Mouse (Mus musculus): ENCODE measurements around the gene Bnc2.

GRCm38 (mm10) chr4:84331995-84332394, 343.1 kb downstream of the Bnc2 start:
- TF ChIP-seq CTCF (IDR thresholded peaks at IDR 0.05; ENCODE audit: control insufficient read depth, insufficient read depth, low read length) (no peak), POLR2A (IDR thresholded peaks at IDR 0.05; ENCODE audit: borderline replicate concordance, control insufficient read depth, low read depth, low read length) (no peak)
